Mouse (Mus musculus) embryo, embryonic 10.5 days (tissue): ENCODE measurements around the gene Sass6.
"Not testable (repeated sequence)": the region's sequence is repeated elsewhere in the genome, so short reads cannot be mapped to it uniquely, and the experiment has no call there.

Experiments used
- DNase-seq: peaks from one replicate; pipeline ENCODE4 v3.0.0-alpha.2; 2015; ENCODE audit warnings: low spot score

Gene Sass6

GRCm38 (mm10) chr3:116664281-116664680 lies 69.5 kb downstream of the Sass6 start:
- not testable (repeated sequence) for DNase-seq
